Mouse (Mus musculus) myocyte (in vitro differentiated cells): ENCODE data around the gene Slc25a44. TPM values are rescaled to one million over a fixed set of nuclear protein-coding genes. Genes with fewer than 3 reads are reported as not detected.

Source experiments
- H3K27me3 ChIP-seq: one replicate; pipeline ENCODE4 v1.6.1; 2011; ENCODE audit not compliant: control insufficient read depth, insufficient read depth, insufficient read length
- H3K36me3 ChIP-seq: one replicate; pipeline ENCODE4 v1.6.1; 2011; ENCODE audit not compliant: control insufficient read depth, insufficient read depth
- H3K4me2 ChIP-seq: one replicate; pipeline ENCODE4 v1.6.1; 2011; ENCODE audit warnings: low read depth, control low read depth
- H3K4me3 ChIP-seq: one replicate; pipeline ENCODE4 v1.5.1; 2011; ENCODE audit warnings: mild to moderate bottlenecking, control low read depth, moderate library complexity
- H3K79me2 ChIP-seq: one replicate; pipeline ENCODE4 v1.6.1; 2011; ENCODE audit not compliant: control insufficient read depth, insufficient read depth
- H3ac ChIP-seq: one replicate; pipeline ENCODE4 v1.6.1; 2011; ENCODE audit not compliant: control insufficient read depth, insufficient read length
- CEBPB ChIP-seq: IDR thresholded peaks from 2 replicates; pipeline ENCODE4 v1.6.1; 2011; ENCODE audit warnings: mild to moderate bottlenecking, moderate library complexity; ENCODE audit not compliant: poor library complexity, insufficient read depth, severe bottlenecking
- E2F4 ChIP-seq: IDR thresholded peaks from one replicate; pipeline ENCODE4 v1.6.1; 2011; ENCODE audit warnings: mild to moderate bottlenecking, control low read depth, moderate library complexity; ENCODE audit not compliant: insufficient read depth
- MAX ChIP-seq: IDR thresholded peaks from one replicate; pipeline ENCODE4 v1.6.1; 2011; ENCODE audit warnings: low read depth, mild to moderate bottlenecking, control low read depth
- MYOD1 ChIP-seq, 3 experiments: IDR thresholded peaks; one replicate each; pipeline ENCODE4 v1.6.1; 2011; ENCODE audit warnings: control low read depth in 2 of 3, low read depth in 2 of 3, mild to moderate bottlenecking in 2 of 3, moderate library complexity in 1 of 3; ENCODE audit not compliant: insufficient read length in 2 of 3, control insufficient read depth in 1 of 3
- MYOG ChIP-seq, 3 experiments: IDR thresholded peaks; one replicate each; pipeline ENCODE4 v1.6.1; 2011; ENCODE audit warnings: control low read depth in 2 of 3, low read depth in 2 of 3, mild to moderate bottlenecking in 2 of 3; ENCODE audit not compliant: insufficient read length in 2 of 3, control insufficient read depth in 1 of 3, insufficient read depth in 1 of 3
- POLR2A ChIP-seq: IDR thresholded peaks from one replicate; pipeline ENCODE4 v1.6.1; 2011; ENCODE audit warnings: low read depth, mild to moderate bottlenecking, control low read depth, moderate library complexity; ENCODE audit not compliant: insufficient read length
- POLR2AphosphoS2 ChIP-seq: IDR thresholded peaks from one replicate; pipeline ENCODE4 v1.6.1; 2011; ENCODE audit warnings: low read depth, control low read depth; ENCODE audit not compliant: insufficient read length
- REST ChIP-seq: IDR thresholded peaks from one replicate; pipeline ENCODE4 v1.6.1; 2011; ENCODE audit warnings: mild to moderate bottlenecking, control low read depth, moderate library complexity; ENCODE audit not compliant: insufficient read depth, insufficient read length
- SRF ChIP-seq: IDR thresholded peaks from one replicate; pipeline ENCODE4 v1.6.1; 2011; ENCODE audit warnings: low read depth; ENCODE audit not compliant: control insufficient read depth, insufficient read length
- TCF12 ChIP-seq: IDR thresholded peaks from one replicate; pipeline ENCODE4 v1.6.1; 2011; ENCODE audit warnings: mild to moderate bottlenecking, control low read depth; ENCODE audit not compliant: poor library complexity, insufficient read depth, severe bottlenecking
- TCF3 ChIP-seq: IDR thresholded peaks from one replicate; pipeline ENCODE4 v1.6.1; 2011; ENCODE audit warnings: low read depth, control low read depth; ENCODE audit not compliant: insufficient read length
- USF1 ChIP-seq: IDR thresholded peaks from one replicate; pipeline ENCODE4 v1.6.1; 2011; ENCODE audit warnings: low read depth, mild to moderate bottlenecking, control low read depth, moderate library complexity
- polyA plus RNA-seq: library from polyadenylated mRNA; unstranded; fragments of >200 nt; fragmentation: generic; extraction: Trizol; gene quantifications from one replicate; pipeline ENCODE4 v1.2.1, GENCODE M21; 2012; ENCODE audit warnings: missing spikeins

Slc25a44 gene
- polyA plus RNA-seq, 1 experiment = 19.3 TPM

- no peak for TF ChIP-seq MAX
- no peak for TF ChIP-seq POLR2A
- no peak for TF ChIP-seq TCF12
- no peak for TF ChIP-seq CEBPB
- no peak for TF ChIP-seq TCF3
- no peak for TF ChIP-seq MYOD1 (IDR thresholded peaks at IDR 0.05; ENCODE audit: control insufficient read depth in 1 of 3, insufficient read length in 2 of 3, low read depth in 2 of 3)
- no peak for TF ChIP-seq REST
- TF ChIP-seq MYOG (IDR thresholded peaks at IDR 0.05; ENCODE audit: control insufficient read depth in 1 of 3, insufficient read depth in 1 of 3, insufficient read length in 2 of 3, low read depth in 2 of 3) = no peak
- no peaks in the 10 kb centered on the region for H3K36me3 ChIP-seq
- H3ac ChIP-seq = no peak overlapping the region
- H3K79me2 ChIP-seq = no peaks in the 10 kb centered on the region
- H3K4me3 ChIP-seq = no peak overlapping the region
- no peaks in the 10 kb centered on the region for H3K27me3 ChIP-seq
- H3K4me2 ChIP-seq = no peak overlapping the region
Observed at GRCm38 (mm10) chr3:88460029-88460428, 35.1 kb upstream of the Slc25a44 start.

- Histone ChIP-seq H3ac (no peak overlapping the region), H3K79me2 (no peaks in the 10 kb centered on the region), H3K4me2 (no peak overlapping the region), H3K36me3 (no peaks in the 10 kb centered on the region), H3K27me3 (no peaks in the 10 kb centered on the region), H3K4me3 (no peak overlapping the region)
- TF ChIP-seq TCF3 = no peak
- TF ChIP-seq REST = no peak
- no peak for TF ChIP-seq MYOD1 (IDR thresholded peaks at IDR 0.05; ENCODE audit: control insufficient read depth in 1 of 3, insufficient read length in 2 of 3, low read depth in 2 of 3)
- no peak for TF ChIP-seq MAX
- TF ChIP-seq POLR2AphosphoS2 = no peak
- no peak for TF ChIP-seq POLR2A
- no peak for TF ChIP-seq E2F4
- no peak for TF ChIP-seq USF1
- TF ChIP-seq CEBPB = no peak
- TF ChIP-seq SRF = no peak
- no peak for TF ChIP-seq TCF12
- TF ChIP-seq MYOG (IDR thresholded peaks at IDR 0.05; ENCODE audit: control insufficient read depth in 1 of 3, insufficient read depth in 1 of 3, insufficient read length in 2 of 3, low read depth in 2 of 3) = no peak
Observed at GRCm38 (mm10) chr3:88458778-88459219, 33.9 kb upstream of the Slc25a44 start.

GRCm38 (mm10) chr3:88456746-88457532 lies 32.0 kb upstream of the Slc25a44 start:
- H3K36me3 ChIP-seq = no peaks in the 10 kb centered on the region
- no peaks in the 10 kb centered on the region for H3K27me3 ChIP-seq
- H3K4me3 ChIP-seq = no peak overlapping the region
- H3ac ChIP-seq = no peak overlapping the region
- no peak overlapping the region for H3K4me2 ChIP-seq
- TF ChIP-seq MYOG (IDR thresholded peaks at IDR 0.05; ENCODE audit: control insufficient read depth in 1 of 3, insufficient read depth in 1 of 3, insufficient read length in 2 of 3, low read depth in 2 of 3) (no peak), REST (no peak), CEBPB (no peak), POLR2AphosphoS2 (no peak), USF1 (no peak), MYOD1 (IDR thresholded peaks at IDR 0.05; ENCODE audit: control insufficient read depth in 1 of 3, insufficient read length in 2 of 3, low read depth in 2 of 3) (no peak), E2F4 (no peak)
- H3K79me2 ChIP-seq = no peaks in the 10 kb centered on the region

- Histone ChIP-seq H3K4me2 (no peak overlapping the region), H3K79me2 (no peaks in the 10 kb centered on the region), H3K36me3 (no peaks in the 10 kb centered on the region), H3ac (no peak overlapping the region), H3K4me3 (no peak overlapping the region), H3K27me3 (no peaks in the 10 kb centered on the region)
- TF ChIP-seq REST (no peak), POLR2AphosphoS2 (no peak), USF1 (no peak), TCF12 (no peak), POLR2A (no peak), MAX (no peak), E2F4 (no peak), CEBPB (no peak), MYOD1 (IDR thresholded peaks at IDR 0.05; ENCODE audit: control insufficient read depth in 1 of 3, insufficient read length in 2 of 3, low read depth in 2 of 3) (no peak), TCF3 (no peak), MYOG (IDR thresholded peaks at IDR 0.05; ENCODE audit: control insufficient read depth in 1 of 3, insufficient read depth in 1 of 3, insufficient read length in 2 of 3, low read depth in 2 of 3) (no peak), SRF (no peak)
Observed at GRCm38 (mm10) chr3:88456313-88456712, 31.4 kb upstream of the Slc25a44 start.
